Mouse (Mus musculus) CD4-positive, CD25-positive, alpha-beta regulatory T cell, adult 2 months (primary cell): Measurements from ENCODE around the gene 4930564D02Rik.

ENCODE experiments used
- DNase-seq: peaks from one replicate; pipeline ENCODE4 v3.0.0-alpha.2; 2012; ENCODE audit warnings: low read depth, low spot score

Gene 4930564D02Rik

GRCm38 (mm10) chr3:105066544-105066943 lies at the start of gene 4930564D02Rik:
4930564D02Rik (plus strand) TSS chr3:105066844.
- DNase-seq, result no peak

- DNase-seq, result no peak
These were observed 49.3 kb upstream of the 4930564D02Rik start for GRCm38 (mm10) chr3:105017314-105017713.

GRCm38 (mm10) chr3:105018085-105018782 lies 48.4 kb upstream of the 4930564D02Rik start:
- DNase-seq, result no peak

- DNase-seq, result no peak
These were observed 47.9 kb upstream of the 4930564D02Rik start for GRCm38 (mm10) chr3:105018783-105019105.

GRCm38 (mm10) chr3:105019826-105020692 lies 46.6 kb upstream of the 4930564D02Rik start:
- no peak for DNase-seq

- no peak for DNase-seq
These were observed 43.2 kb upstream of the 4930564D02Rik start for GRCm38 (mm10) chr3:105023371-105024005.

- DNase-seq, result no peak
These were observed 30.3 kb upstream of the 4930564D02Rik start for GRCm38 (mm10) chr3:105036281-105036847.

GRCm38 (mm10) chr3:105037240-105037770 lies 29.3 kb upstream of the 4930564D02Rik start:
- DNase-seq, result no peak

GRCm38 (mm10) chr3:105040002-105040401 lies 26.6 kb upstream of the 4930564D02Rik start:
- DNase-seq, result no peak

GRCm38 (mm10) chr3:105040983-105041625 lies 25.5 kb upstream of the 4930564D02Rik start:
- DNase-seq, result no peak

GRCm38 (mm10) chr3:105043746-105044145 lies 22.9 kb upstream of the 4930564D02Rik start:
- no peak for DNase-seq

- no peak for DNase-seq
These were observed 19.8 kb upstream of the 4930564D02Rik start for GRCm38 (mm10) chr3:105046870-105047269.

GRCm38 (mm10) chr3:105047616-105048015 lies 19.0 kb upstream of the 4930564D02Rik start:
- DNase-seq, result no peak

- DNase-seq, result no peak
These were observed 16.8 kb upstream of the 4930564D02Rik start for GRCm38 (mm10) chr3:105049848-105050247.

- no peak for DNase-seq
These were observed 15.5 kb upstream of the 4930564D02Rik start for GRCm38 (mm10) chr3:105051103-105051502.

- no peak for DNase-seq
These were observed 14.3 kb upstream of the 4930564D02Rik start for GRCm38 (mm10) chr3:105052171-105052936.

- peak; percentile 88 for DNase-seq
These were observed 13.5 kb upstream of the 4930564D02Rik start, which contains the start of gene Cttnbp2nl for GRCm38 (mm10) chr3:105052937-105053697. Cttnbp2nl (minus strand) TSS chr3:105053146.

- DNase-seq, result no peak
These were observed 13.0 kb upstream of the 4930564D02Rik start for GRCm38 (mm10) chr3:105053698-105054001.

GRCm38 (mm10) chr3:105054952-105055351 lies 11.7 kb upstream of the 4930564D02Rik start:
- no peak for DNase-seq

GRCm38 (mm10) chr3:105055666-105056065 lies 11.0 kb upstream of the 4930564D02Rik start:
- DNase-seq, result no peak
